8 mouse cellular contexts compared by ENCODE assay signal in genomic region chr11:75467512-75468215, GRCm38 (mm10). TPM values are rescaled to one million over a fixed set of nuclear protein-coding genes. Genes with fewer than 3 reads are reported as not detected.
DNase-seq lines count a peak whose midpoint lies in the region; ATAC-seq and TF ChIP-seq lines count a peak whose summit lies in the region.

No protein-coding gene starts in this region.

- H3K9me3 ChIP-seq in ES-E14 (ENCODE audit: control insufficient read depth, insufficient read depth, low read depth, low read length), result no peaks in the 10 kb centered on the region
- H3K9me3 ChIP-seq in liver, embryonic 12.5 days (replicated peaks), result no peaks in the 10 kb centered on the region
- no peaks in the 10 kb centered on the region for H3K9me3 ChIP-seq in midbrain, embryonic 16.5 days (replicated peaks; ENCODE audit: control insufficient read depth, low read length, poor library complexity, severe bottlenecking)

- peak overlapping the region; percentile 84 for H3K4me2 ChIP-seq in liver, embryonic 12.5 days
- H3K4me2 ChIP-seq in midbrain, embryonic 16.5 days (ENCODE audit: low read length), result peak overlapping the region; percentile 48

- H3K36me3 ChIP-seq in ES-E14 (ENCODE audit: control insufficient read depth, insufficient read depth, low read length, poor library complexity, severe bottlenecking), result no peaks in the 10 kb centered on the region; the same call in 1 of the 2 replicates
- peaks cover 36% of the 10 kb centered on the region for H3K36me3 ChIP-seq in liver, embryonic 12.5 days
- H3K36me3 ChIP-seq in midbrain, embryonic 16.5 days (ENCODE audit: control insufficient read depth, insufficient read depth, low read length), result peaks cover 11% of the 10 kb centered on the region

- in situ Hi-C loops in ES-E14 (cut with MboI; ENCODE audit: low sequenced_read_pairs in 2 of 2, unreplicated experiment in 2 of 2), result no loop called here

- H3K4me1 ChIP-seq in ES-E14 (ENCODE audit: control insufficient read depth in 2 of 2, insufficient read depth in 2 of 2, low read length in 2 of 2, poor library complexity in 1 of 2), result peaks cover 6% of the 10 kb centered on the region in 2 experiments; a peak in 3 of 4 replicates
- peaks cover 66% of the 10 kb centered on the region for H3K4me1 ChIP-seq in liver, embryonic 12.5 days
- H3K4me1 ChIP-seq in midbrain, embryonic 16.5 days (ENCODE audit: control insufficient read depth, insufficient read depth, low read length), result peaks cover 10% of the 10 kb centered on the region

- 15% methylated on average over 19 of the region's 19 CpGs for WGBS in liver, embryonic 12.5 days (ENCODE audit: insufficient replicate concordance)
- WGBS in midbrain, embryonic 16.5 days, result 17% methylated on average over 19 of the region's 19 CpGs

- no peak for DNase-seq in ES-E14 (ENCODE audit: low read depth, low spot score)
- DNase-seq in embryo, embryonic 10.5 days (ENCODE audit: low spot score), result peak; percentile 79
- DNase-seq in gastrocnemius, postnatal 36 days, result peak; percentile 64 to 68
- DNase-seq in induced T-regulatory cell, adult 2 months (ENCODE audit: low read depth), result peak; percentile 57
- peak; percentile 53 for DNase-seq in thymus, postnatal 4 days
- no peak for DNase-seq in cerebellum, adult 8-10 months

- peak overlapping the region; percentile 66 for H3K9ac ChIP-seq in ES-E14 (ENCODE audit: insufficient read depth, low read depth, low read length, poor library complexity, severe bottlenecking)
- H3K9ac ChIP-seq in liver, embryonic 12.5 days, result peak overlapping the region; percentile 71
- peak overlapping the region; percentile 44; the same call in 1 of the 2 replicates for H3K9ac ChIP-seq in midbrain, embryonic 16.5 days (ENCODE audit: low read depth, low read length)

- peak overlapping the region; percentile 18; the same call in 1 of the 2 replicates for H3K27ac ChIP-seq in ES-E14 (ENCODE audit: insufficient read depth, low read depth, low read length, poor library complexity, severe bottlenecking)
- H3K27ac ChIP-seq in liver, embryonic 12.5 days, result peak overlapping the region; percentile 70
- no peak overlapping the region for H3K27ac ChIP-seq in midbrain, embryonic 16.5 days (ENCODE audit: low read length)

- peak; percentile 83 for ATAC-seq in liver, embryonic 12.5 days
- no peak for ATAC-seq in midbrain, embryonic 16.5 days

- peak overlapping the region; percentile 49 to 58 for H3K4me3 ChIP-seq in ES-E14 (ENCODE audit: insufficient read depth in 1 of 2, low read depth in 1 of 2, low read length in 2 of 2, poor library complexity in 1 of 2, severe bottlenecking in 1 of 2)
- H3K4me3 ChIP-seq in liver, embryonic 12.5 days, result peak overlapping the region; percentile 60
- peak overlapping the region; percentile 18 for H3K4me3 ChIP-seq in midbrain, embryonic 16.5 days (ENCODE audit: low read depth, low read length)

- intact Hi-C loops in gastrocnemius, postnatal 36 days (cut with DNase I), result loop anchor here (5.0 kb wide), 1 partner anchor 35 kb away; no protein-coding TSS in a partner anchor

- no peaks in the 10 kb centered on the region for H3K27me3 ChIP-seq in liver, embryonic 12.5 days (replicated peaks)
- H3K27me3 ChIP-seq in midbrain, embryonic 16.5 days (ENCODE audit: control insufficient read depth, insufficient read depth, low read depth, low read length), result peaks cover 5% of the 10 kb centered on the region

TF ChIP-seq in ES-E14, 5 proteins besides CTCF, POLR2A, EP300 and RAD21:
- TF ChIP-seq CHD2 (IDR thresholded peaks at IDR 0.05; ENCODE audit: low read depth, low read length), result no peak
- no peak for TF ChIP-seq ZC3H11A (IDR thresholded peaks at IDR 0.05; ENCODE audit: borderline replicate concordance, low read depth, low read length)
- TF ChIP-seq HCFC1 (IDR thresholded peaks at IDR 0.05; ENCODE audit: borderline replicate concordance, insufficient read depth, low read length), result no peak
- TF ChIP-seq MAFK (IDR thresholded peaks at IDR 0.05; ENCODE audit: insufficient read depth, low read depth, low read length), result no peak
- no peak for TF ChIP-seq ZNF384 (IDR thresholded peaks at IDR 0.05; ENCODE audit: low read depth, low read length)

RNA-seq across cellular contexts. Expression of gene Tlcd2, which starts 6.1 kb away (rescaled TPM):
- total RNA-seq in ES-E14 (2012; rRNA removed), result 5.9 and 6.6 TPM in 2 replicates
- 1 to 10 TPM; 3.4 to 3.6 TPM for total RNA-seq in gastrocnemius, postnatal 36 days (2021)
- polyA plus RNA-seq in liver, embryonic 12.5 days (2016; fragmentation: Nextera tagmentation; extraction: Ambion mirVana), result 19.6 and 21.4 TPM in 2 replicates
- 1.9 TPM in 2 replicates for polyA plus RNA-seq in midbrain, embryonic 16.5 days (2015; fragmentation: Nextera tagmentation; extraction: Ambion mirVana)

RNA-seq across cellular contexts. Expression of gene Wdr81, which starts 13.1 kb away (rescaled TPM):
- 8.5 and 11.8 TPM in 2 replicates for total RNA-seq in ES-E14 (2012; rRNA removed)
- 1 to 10 TPM; 4.1 to 5.4 TPM for total RNA-seq in gastrocnemius, postnatal 36 days (2021)
- polyA plus RNA-seq in liver, embryonic 12.5 days (2016; fragmentation: Nextera tagmentation; extraction: Ambion mirVana), result 24.8 and 25.0 TPM in 2 replicates
- polyA plus RNA-seq in midbrain, embryonic 16.5 days (2015; fragmentation: Nextera tagmentation; extraction: Ambion mirVana), result 7.4 and 7.6 TPM in 2 replicates

RNA-seq across cellular contexts. Expression of gene Prpf8, which starts 19.0 kb away (rescaled TPM):
- 256 and 338 TPM in 2 replicates for total RNA-seq in ES-E14 (2012; rRNA removed)
- 10 to 100 TPM; 56.1 to 64.1 TPM for total RNA-seq in gastrocnemius, postnatal 36 days (2021)
- polyA plus RNA-seq in liver, embryonic 12.5 days (2016; fragmentation: Nextera tagmentation; extraction: Ambion mirVana), result 46.6 and 47.9 TPM in 2 replicates
- 42.9 and 47.6 TPM in 2 replicates for polyA plus RNA-seq in midbrain, embryonic 16.5 days (2015; fragmentation: Nextera tagmentation; extraction: Ambion mirVana)

RNA-seq across cellular contexts. Expression of gene Serpinf2, which starts 28.3 kb away (rescaled TPM):
- 0.27 TPM in 1 of 2 replicates, not detected in the other for total RNA-seq in ES-E14 (2012; rRNA removed)
- not detected for total RNA-seq in gastrocnemius, postnatal 36 days (2021)
- 351 and 375 TPM in 2 replicates for polyA plus RNA-seq in liver, embryonic 12.5 days (2016; fragmentation: Nextera tagmentation; extraction: Ambion mirVana)
- not detected in 2 replicates for polyA plus RNA-seq in midbrain, embryonic 16.5 days (2015; fragmentation: Nextera tagmentation; extraction: Ambion mirVana)

RNA-seq across cellular contexts. Expression of gene Rilp, which starts 42.2 kb away (rescaled TPM):
- 0.79 and 0.89 TPM in 2 replicates for total RNA-seq in ES-E14 (2012; rRNA removed)
- total RNA-seq in gastrocnemius, postnatal 36 days (2021), result 10 to 100 TPM; 39.1 to 40.1 TPM
- polyA plus RNA-seq in liver, embryonic 12.5 days (2016; fragmentation: Nextera tagmentation; extraction: Ambion mirVana), result 0.89 and 1.2 TPM in 2 replicates
- 2.8 and 2.9 TPM in 2 replicates for polyA plus RNA-seq in midbrain, embryonic 16.5 days (2015; fragmentation: Nextera tagmentation; extraction: Ambion mirVana)

Comparison
In these comparisons a context has a peak if more than half of its experiments do, and no peak if none do; other contexts are left out.
1. DNase-seq: peak in embryo, embryonic 10.5 days (single experiment), gastrocnemius, postnatal 36 days (2 of 2), induced T-regulatory cell, adult 2 months (single experiment) and thymus, postnatal 4 days (single experiment); none in ES-E14 (single experiment) and cerebellum, adult 8-10 months (single experiment).
2. Peak in every context shown above with its lines, with median percentiles within 50 percentile points of each other: H3K4me3 ChIP-seq and H3K9ac ChIP-seq.